Mouse (Mus musculus) lung, postnatal 0 days (tissue): ENCODE measurements at regions not wholly inside any gene's neighbourhood (a gene's known extent, or its start where the extent isn't known, plus 50 kb on each side); places are given as distances from the start of the nearest gene placed in this dataset.

Source experiments
- CTCF ChIP-seq: IDR thresholded peaks from 2 replicates; pipeline ENCODE4 v1.5.1; 2016; ENCODE audit warnings: antibody characterized with exemption, mild to moderate bottlenecking
- EP300 ChIP-seq: IDR thresholded peaks from 2 replicates; pipeline ENCODE4 v1.6.1; 2016; ENCODE audit warnings: antibody characterized with exemption, mild to moderate bottlenecking, control low read depth

DNA sequence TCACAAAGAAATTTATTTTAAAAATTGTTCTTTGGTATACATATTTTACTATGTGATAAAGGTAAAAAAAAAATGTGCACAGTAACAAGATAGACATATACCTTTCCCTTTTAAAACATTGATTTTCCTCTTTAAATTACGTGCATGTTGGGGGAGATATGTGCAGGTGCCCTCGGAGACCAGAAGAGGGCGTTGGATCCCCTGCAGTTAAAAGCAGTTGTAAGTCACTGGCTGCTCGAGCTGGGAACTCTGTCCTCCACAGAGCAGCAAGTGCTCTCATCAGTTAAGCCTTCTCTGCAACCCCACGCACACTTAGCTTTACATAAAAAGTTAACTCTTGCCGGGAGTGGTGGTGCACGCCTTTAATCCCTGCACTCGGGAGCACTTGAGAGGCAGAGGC, 172.3 kb upstream of the Foxn2 start:
- TF ChIP-seq CTCF = no peak; the same call in 1 of the 2 replicates
- no peak for TF ChIP-seq EP300
